Mouse (Mus musculus): ENCODE results near the gene 2900026A02Rik. TPM values are rescaled to one million over a fixed set of nuclear protein-coding genes. Genes with fewer than 3 reads are reported as not detected.

The 2900026A02Rik gene
- polyA plus RNA-seq, 1 experiment from 2014 or later = 6.9 TPM

- H3K27ac ChIP-seq (ENCODE audit: low read depth) = no peak overlapping the region
- H3K27me3 ChIP-seq (replicated peaks; ENCODE audit: control insufficient read depth, insufficient read depth, low read length) = no peaks in the 10 kb centered on the region
- WGBS = 28% methylated on average over 25 of the region's 25 CpGs
- peaks cover 9% of the 10 kb centered on the region; the same call in 1 of the 2 replicates for H3K4me1 ChIP-seq (replicated peaks; ENCODE audit: control insufficient read depth, insufficient read depth, low read length)
- H3K9ac ChIP-seq (ENCODE audit: low read length) = no peak overlapping the region
- H3K4me3 ChIP-seq (ENCODE audit: low read depth, low read length) = no peak overlapping the region
- DNase-seq (ENCODE audit: low spot score) (peak; percentile 59), ATAC-seq (replicated peaks; ENCODE audit: low FRiP score, low TSS enrichment, low read depth) (no peak)
- peak overlapping the region; percentile 41 for H3K4me2 ChIP-seq (ENCODE audit: low read length)
- H3K9me3 ChIP-seq (ENCODE audit: control insufficient read depth, low read length) = no peaks in the 10 kb centered on the region
- H3K36me3 ChIP-seq (ENCODE audit: control insufficient read depth, insufficient read depth, low read length) = no peaks in the 10 kb centered on the region
These were observed 4.8 kb upstream of the 2900026A02Rik start for GRCm38 (mm10) chr5:113225686-113226435.

GRCm38 (mm10) chr5:113225271-113225670 is 4.2 kb upstream of the 2900026A02Rik start:
- peaks cover 9% of the 10 kb centered on the region; the same call in 1 of the 2 replicates for H3K4me1 ChIP-seq (replicated peaks; ENCODE audit: control insufficient read depth, insufficient read depth, low read length)
- H3K4me3 ChIP-seq (ENCODE audit: low read depth, low read length) = no peak overlapping the region
- H3K9me3 ChIP-seq (ENCODE audit: control insufficient read depth, low read length) = no peaks in the 10 kb centered on the region
- H3K27me3 ChIP-seq (replicated peaks; ENCODE audit: control insufficient read depth, insufficient read depth, low read length) = no peaks in the 10 kb centered on the region
- H3K9ac ChIP-seq (ENCODE audit: low read length) = no peak overlapping the region
- DNase-seq (ENCODE audit: low spot score) (peak; percentile 55), ATAC-seq (replicated peaks; ENCODE audit: low FRiP score, low TSS enrichment, low read depth) (no peak)
- H3K27ac ChIP-seq (ENCODE audit: low read depth) = no peak overlapping the region
- 18% methylated on average over 10 of the region's 10 CpGs for WGBS
- H3K4me2 ChIP-seq (ENCODE audit: low read length) = peak overlapping the region; percentile 41; the same call in 1 of the 2 replicates
- no peaks in the 10 kb centered on the region for H3K36me3 ChIP-seq (ENCODE audit: control insufficient read depth, insufficient read depth, low read length)

- WGBS = 47% methylated on average over 4 of the region's 4 CpGs
- Histone ChIP-seq H3K9ac (ENCODE audit: low read length) (no peak overlapping the region), H3K27ac (ENCODE audit: low read depth) (no peak overlapping the region)
These were observed 2.9 kb upstream of the 2900026A02Rik start for GRCm38 (mm10) chr5:113223888-113224287.

GRCm38 (mm10) chr5:113220383-113221146 is 471 bp downstream of the 2900026A02Rik start:
- H3K9me3 ChIP-seq (ENCODE audit: control insufficient read depth, low read length) = no peaks in the 10 kb centered on the region
- H3K4me1 ChIP-seq (replicated peaks; ENCODE audit: control insufficient read depth, insufficient read depth, low read length) = peaks cover 4% of the 10 kb centered on the region
- H3K27ac ChIP-seq (ENCODE audit: low read depth) = peak overlapping the region; percentile 71
- DNase-seq (ENCODE audit: low spot score) = peak; percentile 80
- H3K9ac ChIP-seq (ENCODE audit: low read length) = peak overlapping the region; percentile 71
- ATAC-seq (replicated peaks; ENCODE audit: low FRiP score, low TSS enrichment, low read depth) = peak; percentile 37
- H3K4me2 ChIP-seq (ENCODE audit: low read length) = peak overlapping the region; percentile 90
- H3K27me3 ChIP-seq (replicated peaks; ENCODE audit: control insufficient read depth, insufficient read depth, low read length) = no peaks in the 10 kb centered on the region
- WGBS = 2% methylated on average over 58 of the region's 64 CpGs
- H3K36me3 ChIP-seq (ENCODE audit: control insufficient read depth, insufficient read depth, low read length) = no peaks in the 10 kb centered on the region
- peak overlapping the region; percentile 62 for H3K4me3 ChIP-seq (ENCODE audit: low read depth, low read length)

More at GRCm38 (mm10) chr5:113223888-113224287, 2.9 kb upstream of the 2900026A02Rik start:
- H3K27me3 ChIP-seq (replicated peaks; ENCODE audit: control insufficient read depth, insufficient read depth, low read length) = no peaks in the 10 kb centered on the region
- no peak overlapping the region for H3K4me2 ChIP-seq (ENCODE audit: low read length)
- ATAC-seq (replicated peaks; ENCODE audit: low FRiP score, low TSS enrichment, low read depth) = no peak
- no peak overlapping the region for H3K4me3 ChIP-seq (ENCODE audit: low read depth, low read length)
- peaks cover 9% of the 10 kb centered on the region for H3K4me1 ChIP-seq (replicated peaks; ENCODE audit: control insufficient read depth, insufficient read depth, low read length)
- no peaks in the 10 kb centered on the region for H3K36me3 ChIP-seq (ENCODE audit: control insufficient read depth, insufficient read depth, low read length)
- H3K9me3 ChIP-seq (ENCODE audit: control insufficient read depth, low read length) = no peaks in the 10 kb centered on the region
- no peak for DNase-seq (ENCODE audit: low spot score)

- H3K9ac ChIP-seq (ENCODE audit: low read length) = no peak overlapping the region
- no peaks in the 10 kb centered on the region for H3K9me3 ChIP-seq (ENCODE audit: control insufficient read depth, low read length)
- H3K27me3 ChIP-seq (replicated peaks; ENCODE audit: control insufficient read depth, insufficient read depth, low read length) = no peaks in the 10 kb centered on the region
- no peaks in the 10 kb centered on the region; the same call in none of the 2 replicates for H3K4me1 ChIP-seq (replicated peaks; ENCODE audit: control insufficient read depth, insufficient read depth, low read length)
- no peak overlapping the region for H3K27ac ChIP-seq (ENCODE audit: low read depth)
- H3K4me3 ChIP-seq (ENCODE audit: low read depth, low read length) = no peak overlapping the region; the same call in 1 of the 2 replicates
- DNase-seq (ENCODE audit: low spot score) = no peak
- 48% methylated on average over 7 of the region's 7 CpGs for WGBS
- ATAC-seq (replicated peaks; ENCODE audit: low FRiP score, low TSS enrichment, low read depth) = no peak
- H3K4me2 ChIP-seq (ENCODE audit: low read length) = peak overlapping the region; percentile 90
- no peaks in the 10 kb centered on the region for H3K36me3 ChIP-seq (ENCODE audit: control insufficient read depth, insufficient read depth, low read length)
These were observed 1.2 kb downstream of the 2900026A02Rik start for GRCm38 (mm10) chr5:113219876-113220275.

- peak overlapping the region; percentile 90 for H3K4me2 ChIP-seq (ENCODE audit: low read length)
- WGBS = 53% methylated on average over 6 of the region's 6 CpGs
- no peaks in the 10 kb centered on the region; the same call in none of the 2 replicates for H3K4me1 ChIP-seq (replicated peaks; ENCODE audit: control insufficient read depth, insufficient read depth, low read length)
- H3K9ac ChIP-seq (ENCODE audit: low read length) = no peak overlapping the region
- H3K36me3 ChIP-seq (ENCODE audit: control insufficient read depth, insufficient read depth, low read length) = no peaks in the 10 kb centered on the region
- H3K4me3 ChIP-seq (ENCODE audit: low read depth, low read length) = peak overlapping the region; percentile 4; the same call in 1 of the 2 replicates
- 0 out of 2 replicates have a peak, but pooled peaks have one; percentile 18 for ATAC-seq (replicated peaks; ENCODE audit: low FRiP score, low TSS enrichment, low read depth)
- no peaks in the 10 kb centered on the region for H3K9me3 ChIP-seq (ENCODE audit: control insufficient read depth, low read length)
- no peaks in the 10 kb centered on the region for H3K27me3 ChIP-seq (replicated peaks; ENCODE audit: control insufficient read depth, insufficient read depth, low read length)
- no peak for DNase-seq (ENCODE audit: low spot score)
- no peak overlapping the region for H3K27ac ChIP-seq (ENCODE audit: low read depth)
These were observed 1.6 kb downstream of the 2900026A02Rik start for GRCm38 (mm10) chr5:113219450-113219849.

GRCm38 (mm10) chr5:113218617-113219235 is 2.3 kb downstream of the 2900026A02Rik start:
- 41% methylated on average over 17 of the region's 17 CpGs for WGBS
- Histone ChIP-seq H3K9me3 (ENCODE audit: control insufficient read depth, low read length) (no peaks in the 10 kb centered on the region), H3K4me1 (replicated peaks; ENCODE audit: control insufficient read depth, insufficient read depth, low read length) (no peaks in the 10 kb centered on the region; the same call in none of the 2 replicates), H3K4me3 (ENCODE audit: low read depth, low read length) (0 out of 2 replicates have a peak overlapping the region, but pooled peaks have one; percentile 4), H3K4me2 (ENCODE audit: low read length) (peak overlapping the region; percentile 90), H3K27me3 (replicated peaks; ENCODE audit: control insufficient read depth, insufficient read depth, low read length) (no peaks in the 10 kb centered on the region), H3K9ac (ENCODE audit: low read length) (no peak overlapping the region), H3K27ac (ENCODE audit: low read depth) (no peak overlapping the region; the same call in 1 of the 2 replicates), H3K36me3 (ENCODE audit: control insufficient read depth, insufficient read depth, low read length) (no peaks in the 10 kb centered on the region)
- ATAC-seq (replicated peaks; ENCODE audit: low FRiP score, low TSS enrichment, low read depth) (no peak), DNase-seq (ENCODE audit: low spot score) (no peak)

- Histone ChIP-seq H3K27ac (ENCODE audit: low read depth) (no peak overlapping the region), H3K27me3 (replicated peaks; ENCODE audit: control insufficient read depth, insufficient read depth, low read length) (no peaks in the 10 kb centered on the region), H3K9ac (ENCODE audit: low read length) (no peak overlapping the region), H3K36me3 (ENCODE audit: control insufficient read depth, insufficient read depth, low read length) (no peaks in the 10 kb centered on the region), H3K4me2 (ENCODE audit: low read length) (no peak overlapping the region), H3K4me3 (ENCODE audit: low read depth, low read length) (no peak overlapping the region), H3K9me3 (ENCODE audit: control insufficient read depth, low read length) (no peaks in the 10 kb centered on the region), H3K4me1 (replicated peaks; ENCODE audit: control insufficient read depth, insufficient read depth, low read length) (no peaks in the 10 kb centered on the region; the same call in none of the 2 replicates)
- 54% methylated on average over 12 of the region's 12 CpGs for WGBS
- DNase-seq (ENCODE audit: low spot score) (no peak), ATAC-seq (replicated peaks; ENCODE audit: low FRiP score, low TSS enrichment, low read depth) (no peak)
These were observed 4.0 kb downstream of the 2900026A02Rik start for GRCm38 (mm10) chr5:113217076-113217475.

Data from intestine, embryonic 14.5 days (tissue).